Mouse (Mus musculus): ENCODE measurements around the gene Rfx7. TPM values are rescaled to one million over a fixed set of nuclear protein-coding genes. Genes with fewer than 3 reads are reported as not detected.
A peak's percentile ranks its signal among the peaks of the same experiment; 100 is the strongest.
"Not testable (repeated sequence)": the region's sequence is repeated elsewhere in the genome, so short reads cannot be mapped to it uniquely, and the experiment has no call there.

Gene Rfx7
- total RNA-seq, 2 experiments from 2014 or later = 14.8 to 50.8 TPM

- no peak for ATAC-seq (replicated peaks; ENCODE audit: low FRiP score, low TSS enrichment, poor library complexity, severe bottlenecking)
Measured at GRCm38 (mm10) chr9:72636547-72636946, 104.5 kb downstream of the Rfx7 start.

- no peak for ATAC-seq (replicated peaks; ENCODE audit: low FRiP score, low TSS enrichment, poor library complexity, severe bottlenecking)
Measured at GRCm38 (mm10) chr9:72637243-72637642, 105.2 kb downstream of the Rfx7 start.

- peak; percentile 48 for ATAC-seq (replicated peaks; ENCODE audit: low FRiP score, low TSS enrichment, poor library complexity, severe bottlenecking)
Measured at GRCm38 (mm10) chr9:72638951-72639842, 107.2 kb downstream of the Rfx7 start.

GRCm38 (mm10) chr9:72639843-72640621 is 108.0 kb downstream of the Rfx7 start:
- ATAC-seq (replicated peaks; ENCODE audit: low FRiP score, low TSS enrichment, poor library complexity, severe bottlenecking) = peak; percentile 95

GRCm38 (mm10) chr9:72640642-72641041 is 108.6 kb downstream of the Rfx7 start:
- ATAC-seq (replicated peaks; ENCODE audit: low FRiP score, low TSS enrichment, poor library complexity, severe bottlenecking) = no peak

GRCm38 (mm10) chr9:72641093-72641680 is 109.1 kb downstream of the Rfx7 start:
- no peak for ATAC-seq (replicated peaks; ENCODE audit: low FRiP score, low TSS enrichment, poor library complexity, severe bottlenecking)

- not testable (repeated sequence) for ATAC-seq (replicated peaks; ENCODE audit: low FRiP score, low TSS enrichment, poor library complexity, severe bottlenecking)
Measured at GRCm38 (mm10) chr9:72642756-72643447, 110.9 kb downstream of the Rfx7 start.

- no peak for ATAC-seq (replicated peaks; ENCODE audit: low FRiP score, low TSS enrichment, poor library complexity, severe bottlenecking)
Measured at GRCm38 (mm10) chr9:72643651-72644417, 111.8 kb downstream of the Rfx7 start.

- ATAC-seq (replicated peaks; ENCODE audit: low FRiP score, low TSS enrichment, poor library complexity, severe bottlenecking) = no peak
Measured at GRCm38 (mm10) chr9:72644418-72645110, 112.5 kb downstream of the Rfx7 start.

GRCm38 (mm10) chr9:72649781-72650180 is 117.7 kb downstream of the Rfx7 start:
- no peak for ATAC-seq (replicated peaks; ENCODE audit: low FRiP score, low TSS enrichment, poor library complexity, severe bottlenecking)

GRCm38 (mm10) chr9:72652961-72653360 is 120.9 kb downstream of the Rfx7 start:
- ATAC-seq (replicated peaks; ENCODE audit: low FRiP score, low TSS enrichment, poor library complexity, severe bottlenecking) = no peak

GRCm38 (mm10) chr9:72653533-72653932 is 121.5 kb downstream of the Rfx7 start:
- ATAC-seq (replicated peaks; ENCODE audit: low FRiP score, low TSS enrichment, poor library complexity, severe bottlenecking) = no peak

GRCm38 (mm10) chr9:72654593-72655242 is 122.7 kb downstream of the Rfx7 start:
- ATAC-seq (replicated peaks; ENCODE audit: low FRiP score, low TSS enrichment, poor library complexity, severe bottlenecking) = peak; percentile 87

GRCm38 (mm10) chr9:72655602-72656001 is 123.6 kb downstream of the Rfx7 start:
- peak; percentile 57 for ATAC-seq (replicated peaks; ENCODE audit: low FRiP score, low TSS enrichment, poor library complexity, severe bottlenecking)

- no peak for ATAC-seq (replicated peaks; ENCODE audit: low FRiP score, low TSS enrichment, poor library complexity, severe bottlenecking)
Measured at GRCm38 (mm10) chr9:72656491-72656890, 124.5 kb downstream of the Rfx7 start.

GRCm38 (mm10) chr9:72656940-72657339 is 124.9 kb downstream of the Rfx7 start:
- peak; percentile 32; the same call in 1 of the 2 replicates for ATAC-seq (replicated peaks; ENCODE audit: low FRiP score, low TSS enrichment, poor library complexity, severe bottlenecking)

- ATAC-seq (replicated peaks; ENCODE audit: low FRiP score, low TSS enrichment, poor library complexity, severe bottlenecking) = no peak
Measured at GRCm38 (mm10) chr9:72657694-72658093, 125.7 kb downstream of the Rfx7 start.

- ATAC-seq (replicated peaks; ENCODE audit: low FRiP score, low TSS enrichment, poor library complexity, severe bottlenecking) = no peak
Measured at GRCm38 (mm10) chr9:72660139-72660538, 128.1 kb downstream of the Rfx7 start.

All from megakaryocyte-erythroid progenitor cell, adult 5-6 weeks (primary cell).